Comparison of ENCODE assay signal across 8 mouse cellular contexts in the genomic region with DNA sequence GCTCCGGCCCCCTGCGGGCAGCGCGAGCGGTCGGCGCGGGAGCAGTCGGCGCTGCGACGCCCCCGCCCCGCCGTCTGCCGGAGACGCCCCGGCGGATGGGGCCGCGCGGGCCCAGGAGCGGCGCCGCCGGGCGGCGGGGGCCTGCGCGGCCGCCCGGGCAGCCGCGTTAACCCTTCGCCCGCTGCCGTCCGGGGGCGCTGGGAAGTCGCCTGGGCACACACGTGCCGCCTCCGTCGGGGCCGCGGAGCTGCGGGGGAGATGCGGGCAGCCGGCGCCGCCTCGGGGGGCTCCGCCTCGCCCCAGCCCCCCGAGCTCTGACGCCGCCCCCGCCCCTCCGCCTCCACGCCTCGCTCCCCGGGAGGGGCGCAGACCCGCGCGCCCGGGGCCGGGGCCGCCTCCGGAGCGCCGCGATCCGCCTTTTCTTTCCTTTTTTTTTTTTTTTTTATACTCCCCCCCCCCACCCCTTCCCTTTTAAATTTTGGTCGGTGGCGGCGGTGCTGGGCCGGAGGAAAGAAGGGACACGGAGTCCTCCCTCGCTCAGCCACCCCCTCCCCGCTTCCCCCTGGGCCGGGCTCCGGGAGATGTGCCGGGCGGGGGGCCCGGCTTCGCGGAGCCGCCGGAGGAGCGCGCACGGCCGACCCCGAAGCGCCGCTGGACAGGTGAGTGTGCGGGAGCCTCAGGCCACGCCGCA. TPM values are rescaled to one million over a fixed set of nuclear protein-coding genes. Genes with fewer than 3 reads are reported as not detected.
DNase-seq lines count a peak whose midpoint lies in the region; ATAC-seq and TF ChIP-seq lines count a peak whose summit lies in the region.

No protein-coding gene starts in this region.

- H3K4me1 ChIP-seq in heart, embryonic 15.5 days (replicated peaks), result peaks cover 59% of the 10 kb centered on the region
- H3K4me1 ChIP-seq in liver, embryonic 12.5 days, result peaks cover 70% of the 10 kb centered on the region
- no peaks in the 10 kb centered on the region for H3K4me1 ChIP-seq in stomach, postnatal 0 days (replicated peaks; ENCODE audit: control insufficient read depth, insufficient read depth)

- H3K27ac ChIP-seq in heart, embryonic 15.5 days, result peak overlapping the region; percentile 96
- H3K27ac ChIP-seq in liver, embryonic 12.5 days, result peak overlapping the region; percentile 82
- peak overlapping the region; percentile 96 for H3K27ac ChIP-seq in stomach, postnatal 0 days (replicated peaks)

- no peak for TF ChIP-seq EP300 in stomach, postnatal 0 days (optimal IDR thresholded peaks at IDR 0.05)

- no peaks in the 10 kb centered on the region for H3K9me3 ChIP-seq in heart, embryonic 15.5 days (replicated peaks)
- H3K9me3 ChIP-seq in liver, embryonic 12.5 days (replicated peaks), result no peaks in the 10 kb centered on the region
- H3K9me3 ChIP-seq in stomach, postnatal 0 days (ENCODE audit: control insufficient read depth, low read length), result no peaks in the 10 kb centered on the region

- under 1% methylated on average over 67 of the region's 100 CpGs for WGBS in heart, embryonic 15.5 days
- under 1% methylated on average over 59 of the region's 100 CpGs for WGBS in liver, embryonic 12.5 days (ENCODE audit: insufficient replicate concordance)
- WGBS in stomach, postnatal 0 days, result 1% methylated on average over 54 of the region's 100 CpGs

- peak; percentile 43 for DNase-seq in adrenal gland, postnatal 25 days
- no peak for DNase-seq in adrenal gland, adult 8-10 months
- peak; percentile 11 for DNase-seq in ovary, postnatal 14 days (ENCODE audit: low spot score)
- DNase-seq in ovary, postnatal 10 days (ENCODE audit: low spot score), result no peak
- DNase-seq in stomach, postnatal 0 days (ENCODE audit: low spot score), result no peak
- no peak for DNase-seq in c-Kit-positive CD71-positive TER-119-positive erythroid progenitor cells, embryonic 14.5 days (ENCODE audit: low spot score)

- H3K27me3 ChIP-seq in heart, embryonic 15.5 days, result peaks cover 12% of the 10 kb centered on the region
- peaks cover 77% of the 10 kb centered on the region for H3K27me3 ChIP-seq in liver, embryonic 12.5 days (replicated peaks)
- no peaks in the 10 kb centered on the region for H3K27me3 ChIP-seq in stomach, postnatal 0 days (ENCODE audit: control insufficient read depth, insufficient read depth, low read length)

- H3K36me3 ChIP-seq in heart, embryonic 15.5 days, result no peaks in the 10 kb centered on the region
- H3K36me3 ChIP-seq in liver, embryonic 12.5 days, result no peaks in the 10 kb centered on the region
- H3K36me3 ChIP-seq in stomach, postnatal 0 days (ENCODE audit: control insufficient read depth, insufficient read depth, low read length), result no peaks in the 10 kb centered on the region

- ATAC-seq in heart, embryonic 15.5 days (replicated peaks; ENCODE audit: insufficient number of reproducible peaks, insufficient read depth, low FRiP score, low read depth), result peak; percentile 1; the same call in 1 of the 2 replicates
- ATAC-seq in liver, embryonic 12.5 days, result peak; percentile 6; the same call in 1 of the 2 replicates
- peak; percentile 21; the same call in 1 of the 2 replicates for ATAC-seq in stomach, postnatal 0 days (ENCODE audit: low FRiP score, low TSS enrichment)

- peak; percentile 1; the same call in 1 of the 2 replicates for TF ChIP-seq CTCF in stomach, postnatal 0 days (IDR thresholded peaks at IDR 0.05; ENCODE audit: low read depth)

- H3K4me2 ChIP-seq in heart, embryonic 15.5 days, result peak overlapping the region; percentile 99
- peak overlapping the region; percentile 94 for H3K4me2 ChIP-seq in liver, embryonic 12.5 days
- peak overlapping the region; percentile 95 for H3K4me2 ChIP-seq in stomach, postnatal 0 days (replicated peaks; ENCODE audit: low read depth)

- peak overlapping the region; percentile 92 for H3K9ac ChIP-seq in heart, embryonic 15.5 days
- peak overlapping the region; percentile 76 for H3K9ac ChIP-seq in liver, embryonic 12.5 days
- H3K9ac ChIP-seq in stomach, postnatal 0 days (ENCODE audit: low read length), result peak overlapping the region; percentile 82

- peak overlapping the region; percentile 94 for H3K4me3 ChIP-seq in heart, embryonic 15.5 days
- H3K4me3 ChIP-seq in liver, embryonic 12.5 days, result peak overlapping the region; percentile 70
- H3K4me3 ChIP-seq in stomach, postnatal 0 days (ENCODE audit: low read depth, low read length), result peak overlapping the region; percentile 76

RNA-seq across cellular contexts. Expression of a gene that starts 0.5 kb away (rescaled TPM):
- total RNA-seq in adrenal gland, postnatal 25 days (2021), result 73.5 and 114 TPM in 2 replicates
- 100 to 1,000 TPM in 3 of 4 experiments, 10 to 100 TPM in 1; 90.5 to 113 (median 105) TPM for total RNA-seq in adrenal gland, adult 8-10 months (2022)
- polyA plus RNA-seq in heart, embryonic 15.5 days (2015; fragmentation: Nextera tagmentation; extraction: Ambion mirVana), result 7.1 and 10.7 TPM in 2 replicates
- 4.9 and 5.3 TPM in 2 replicates for polyA plus RNA-seq in liver, embryonic 12.5 days (2016; fragmentation: Nextera tagmentation; extraction: Ambion mirVana)
- 6.5 and 7.5 TPM in 2 replicates for polyA plus RNA-seq in stomach, postnatal 0 days (2015; fragmentation: Nextera tagmentation; extraction: Ambion mirVana)

RNA-seq across cellular contexts. Expression of a gene that starts 54.6 kb away (rescaled TPM):
- 2.1 and 3.2 TPM in 2 replicates for total RNA-seq in adrenal gland, postnatal 25 days (2021)
- total RNA-seq in adrenal gland, adult 8-10 months (2022), result 1 to 10 TPM; 1.5 to 2.2 (median 1.9) TPM
- polyA plus RNA-seq in heart, embryonic 15.5 days (2015; fragmentation: Nextera tagmentation; extraction: Ambion mirVana), result 0.76 and 0.93 TPM in 2 replicates
- 0.15 and 0.16 TPM in 2 replicates for polyA plus RNA-seq in liver, embryonic 12.5 days (2016; fragmentation: Nextera tagmentation; extraction: Ambion mirVana)
- polyA plus RNA-seq in stomach, postnatal 0 days (2015; fragmentation: Nextera tagmentation; extraction: Ambion mirVana), result 0.11 and 0.13 TPM in 2 replicates

RNA-seq across cellular contexts. Expression of a gene that starts 54.9 kb away (rescaled TPM):
- 6.0 and 7.2 TPM in 2 replicates for total RNA-seq in adrenal gland, postnatal 25 days (2021)
- total RNA-seq in adrenal gland, adult 8-10 months (2022), result 1 to 10 TPM; 1.1 to 2.7 (median 1.8) TPM
- polyA plus RNA-seq in heart, embryonic 15.5 days (2015; fragmentation: Nextera tagmentation; extraction: Ambion mirVana), result 55.8 and 63.3 TPM in 2 replicates
- polyA plus RNA-seq in liver, embryonic 12.5 days (2016; fragmentation: Nextera tagmentation; extraction: Ambion mirVana), result 113 and 116 TPM in 2 replicates
- 14.1 and 16.6 TPM in 2 replicates for polyA plus RNA-seq in stomach, postnatal 0 days (2015; fragmentation: Nextera tagmentation; extraction: Ambion mirVana)

Comparison
In these comparisons a context has a peak if more than half of its experiments do, and no peak if none do; other contexts are left out.
1. DNase-seq: peak in adrenal gland, postnatal 25 days (single experiment) and ovary, postnatal 14 days (single experiment); none in adrenal gland, adult 8-10 months (single experiment), ovary, postnatal 10 days (single experiment), stomach, postnatal 0 days (single experiment) and c-Kit-positive CD71-positive TER-119-positive erythroid progenitor cells, embryonic 14.5 days (single experiment).
2. Peak in every context shown above with its lines, with median percentiles within 50 percentile points of each other: ATAC-seq, H3K27ac ChIP-seq, H3K4me2 ChIP-seq, H3K4me3 ChIP-seq and H3K9ac ChIP-seq.